ENCODE assay signal across 13 mouse cellular contexts in the genomic region with DNA sequence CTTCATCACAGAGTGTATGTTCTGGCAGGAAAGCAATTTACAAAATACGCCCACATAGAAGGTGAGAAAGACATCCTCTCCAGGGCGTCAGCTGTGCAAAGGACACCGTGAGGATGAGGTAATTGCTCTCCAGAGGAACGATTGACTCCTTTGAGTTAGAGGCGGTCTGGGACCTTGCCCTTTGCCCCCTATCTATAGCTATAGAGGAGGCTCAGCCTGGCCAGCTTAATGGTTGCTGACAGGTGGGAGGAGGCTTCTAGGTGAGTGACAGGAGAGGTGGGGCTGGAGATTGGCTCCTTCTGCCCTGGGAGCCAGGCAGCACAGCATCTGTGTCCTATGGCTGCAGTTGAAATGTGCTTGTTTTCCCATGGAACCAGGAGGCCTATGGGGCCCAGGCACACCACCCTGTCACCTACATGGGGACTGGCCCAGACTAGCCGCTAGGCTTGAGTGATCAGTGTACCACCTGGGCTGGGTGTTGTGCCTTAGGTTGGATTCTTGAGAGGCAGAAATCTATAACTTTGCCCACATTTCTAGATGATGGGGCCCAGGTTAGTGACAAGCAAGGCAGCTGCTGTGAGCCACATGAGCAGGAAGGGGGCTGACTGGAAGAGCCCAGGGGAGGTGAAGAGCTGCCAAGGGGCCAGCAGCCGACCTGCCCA.
A peak's percentile ranks its signal among the peaks of the same experiment; 100 is the strongest.
DNase-seq lines count a peak whose midpoint lies in the region; ATAC-seq and TF ChIP-seq lines count a peak whose summit lies in the region.
"Had no signal": no experiment of that assay in that cellular context is flagged by ENCODE, and none has a peak within 500 bp of the region (broad histone marks: within the 10 kb centered on the region; RNA-seq: fewer than 3 reads in every experiment).

No protein-coding gene starts in this region.

- TF ChIP-seq CTCF in kidney, postnatal 0 days (IDR thresholded peaks at IDR 0.05; ENCODE audit: low read depth), result no peak

- no peak overlapping the region for H3K4me2 ChIP-seq in kidney, postnatal 0 days (ENCODE audit: low read length)
- H3K4me2 ChIP-seq in embryonic facial prominence, embryonic 14.5 days (ENCODE audit: low read depth, low read length), result no peak overlapping the region
- H3K4me2 ChIP-seq in stomach, embryonic 16.5 days (ENCODE audit: low read depth, low read length), result no peak overlapping the region
- H3K4me2 ChIP-seq: heart, embryonic 15.5 days; lung, embryonic 14.5 days had no signal

- peak; percentile 78 for ATAC-seq in kidney, postnatal 0 days (replicated peaks; ENCODE audit: low FRiP score, low read depth)
- peak; percentile 37; the same call in 1 of the 2 replicates for ATAC-seq in embryonic facial prominence, embryonic 14.5 days (ENCODE audit: low read depth)
- peak; percentile 61; the same call in 1 of the 2 replicates for ATAC-seq in stomach, embryonic 16.5 days (ENCODE audit: insufficient read depth, low FRiP score)

- no peaks in the 10 kb centered on the region for H3K27me3 ChIP-seq in kidney, postnatal 0 days (ENCODE audit: insufficient read depth, low read length)
- H3K27me3 ChIP-seq in embryonic facial prominence, embryonic 14.5 days (replicated peaks; ENCODE audit: control insufficient read depth, insufficient read depth, low read length), result no peaks in the 10 kb centered on the region
- no peaks in the 10 kb centered on the region for H3K27me3 ChIP-seq in stomach, embryonic 16.5 days (ENCODE audit: control insufficient read depth, insufficient read depth, low read length)
- H3K27me3 ChIP-seq: heart, embryonic 15.5 days had no signal

- H3K4me1 ChIP-seq in kidney, postnatal 0 days (replicated peaks; ENCODE audit: insufficient read depth, low read length), result no peaks in the 10 kb centered on the region
- no peaks in the 10 kb centered on the region for H3K4me1 ChIP-seq in embryonic facial prominence, embryonic 14.5 days (ENCODE audit: control insufficient read depth, insufficient read depth, low read length)
- H3K4me1 ChIP-seq in stomach, embryonic 16.5 days (ENCODE audit: control insufficient read depth, insufficient read depth, low read length), result no peaks in the 10 kb centered on the region

- H3K36me3 ChIP-seq in kidney, postnatal 0 days (ENCODE audit: insufficient read depth, low read length), result no peaks in the 10 kb centered on the region
- no peaks in the 10 kb centered on the region for H3K36me3 ChIP-seq in embryonic facial prominence, embryonic 14.5 days (ENCODE audit: control insufficient read depth, insufficient read depth, low read length)
- no peaks in the 10 kb centered on the region for H3K36me3 ChIP-seq in stomach, embryonic 16.5 days (ENCODE audit: control insufficient read depth, insufficient read depth, low read length)
- H3K36me3 ChIP-seq: heart, embryonic 15.5 days had no signal

- 41% methylated on average over 7 of the region's 7 CpGs for WGBS in kidney, postnatal 0 days
- WGBS in embryonic facial prominence, embryonic 14.5 days, result 33% methylated on average over 7 of the region's 7 CpGs
- 34% methylated on average over 7 of the region's 7 CpGs for WGBS in stomach, embryonic 16.5 days

- H3K9ac ChIP-seq in kidney, postnatal 0 days (ENCODE audit: low read depth, low read length), result no peak overlapping the region
- H3K9ac ChIP-seq in embryonic facial prominence, embryonic 14.5 days (ENCODE audit: low read depth, low read length), result no peak overlapping the region
- no peak overlapping the region for H3K9ac ChIP-seq in stomach, embryonic 16.5 days (ENCODE audit: low read length)
- H3K9ac ChIP-seq: heart, embryonic 15.5 days; lung, embryonic 14.5 days had no signal

- intact Hi-C loops in left cerebral cortex, postnatal 14 days (cut with DNase I), result no loop called here

- no peak overlapping the region for H3K4me3 ChIP-seq in kidney, postnatal 0 days (replicated peaks; ENCODE audit: low read depth, low read length)
- H3K4me3 ChIP-seq in embryonic facial prominence, embryonic 14.5 days (ENCODE audit: low read depth, low read length), result no peak overlapping the region
- no peak overlapping the region for H3K4me3 ChIP-seq in stomach, embryonic 16.5 days (replicated peaks; ENCODE audit: low read length)
- H3K4me3 ChIP-seq: heart, embryonic 15.5 days had no signal

- no peaks in the 10 kb centered on the region for H3K9me3 ChIP-seq in kidney, postnatal 0 days (replicated peaks; ENCODE audit: low read length)
- no peaks in the 10 kb centered on the region for H3K9me3 ChIP-seq in embryonic facial prominence, embryonic 14.5 days (ENCODE audit: control insufficient read depth, low read length)
- no peaks in the 10 kb centered on the region for H3K9me3 ChIP-seq in stomach, embryonic 16.5 days (replicated peaks; ENCODE audit: control insufficient read depth, low read length)
- H3K9me3 ChIP-seq: heart, embryonic 15.5 days had no signal

- no peak for DNase-seq in kidney, postnatal 0 days (ENCODE audit: low spot score)
- no peak for DNase-seq in kidney, postnatal 10 days
- DNase-seq in embryo, embryonic 10 days (ENCODE audit: low spot score), result peak; percentile 63
- peak; percentile 23 for DNase-seq in embryonic facial prominence, embryonic 14.5 days (ENCODE audit: low spot score)
- no peak for DNase-seq in left cerebral cortex, postnatal 14 days (ENCODE audit: low spot score in 2 of 2)
- no peak for DNase-seq in cerebellum, adult 18-20 months
- DNase-seq: adrenal gland, postnatal 25 days; cerebellum, adult 2 months; kidney, adult 8-10 months; layer of hippocampus, postnatal 36 days; lung, embryonic 14.5 days had no signal

- no peak overlapping the region for H3K27ac ChIP-seq in kidney, postnatal 0 days
- H3K27ac ChIP-seq in embryonic facial prominence, embryonic 14.5 days (replicated peaks; ENCODE audit: low read depth, low read length), result no peak overlapping the region
- no peak overlapping the region for H3K27ac ChIP-seq in stomach, embryonic 16.5 days (ENCODE audit: low read length)
- H3K27ac ChIP-seq: heart, embryonic 15.5 days had no signal

Comparison
In these comparisons a context has a peak if more than half of its experiments do, and no peak if none do; other contexts are left out.
1. DNase-seq: peak in embryo, embryonic 10 days (single experiment) and embryonic facial prominence, embryonic 14.5 days (single experiment); none in kidney, postnatal 0 days (single experiment), kidney, postnatal 10 days (single experiment), left cerebral cortex, postnatal 14 days (0 of 2) and cerebellum, adult 18-20 months (0 of 2).
2. Peak in every context shown above with its lines, with median percentiles within 50 percentile points of each other: ATAC-seq.